Mouse (Mus musculus) midbrain, embryonic 14.5 days (tissue): ENCODE results near the gene Gnai3. TPM values are rescaled to one million over a fixed set of nuclear protein-coding genes. Genes with fewer than 3 reads are reported as not detected.

Experiments used
- ATAC-seq: fragments of 200-750 bp; cut with Nextera tagmentation; 2 replicates; pipeline ENCODE4 v1.8.0; 2017; ENCODE audit warnings: moderate number of reproducible peaks, moderate library complexity; ENCODE audit not compliant: low FRiP score, low TSS enrichment
- DNase-seq: peaks from one replicate; pipeline ENCODE4 v3.0.0-alpha.2; 2015
- H3K27ac ChIP-seq: fragments of 300-500 bp; sonication (generic); replicated peaks from 2 replicates; pipeline ENCODE4 v1.5.1; 2014; ENCODE audit warnings: mild to moderate bottlenecking, low read depth, low read length, moderate library complexity
- H3K27me3 ChIP-seq: fragments of 300-500 bp; sonication (generic); 2 replicates; pipeline ENCODE4 v1.6.1; 2014; ENCODE audit warnings: low read length, control low read depth, mixed read lengths; ENCODE audit not compliant: control insufficient read depth, insufficient read depth
- H3K36me3 ChIP-seq: fragments of 300-500 bp; sonication (generic); 2 replicates; pipeline ENCODE4 v1.6.1; 2014; ENCODE audit warnings: low read length, control low read depth; ENCODE audit not compliant: control insufficient read depth, insufficient read depth
- H3K4me1 ChIP-seq: fragments of 300-500 bp; sonication (generic); 2 replicates; pipeline ENCODE4 v1.6.1; 2014; ENCODE audit warnings: mild to moderate bottlenecking, antibody characterized with exemption, low read length, control low read depth; ENCODE audit not compliant: control insufficient read depth, insufficient read depth
- H3K4me2 ChIP-seq: fragments of 300-500 bp; sonication (generic); 2 replicates; pipeline ENCODE4 v1.6.1; 2014; ENCODE audit warnings: mild to moderate bottlenecking, low read length, moderate library complexity
- H3K4me3 ChIP-seq: fragments of 300-500 bp; sonication (generic); replicated peaks from 2 replicates; pipeline ENCODE4 v1.5.1; 2014; ENCODE audit warnings: low read depth, low read length
- H3K9ac ChIP-seq: fragments of 300-500 bp; sonication (generic); replicated peaks from 2 replicates; pipeline ENCODE4 v1.6.1; 2014; ENCODE audit warnings: mild to moderate bottlenecking, low read length, moderate library complexity
- H3K9me3 ChIP-seq: fragments of 300-500 bp; sonication (generic); 2 replicates; pipeline ENCODE4 v1.6.1; 2016; ENCODE audit warnings: low read length, control low read depth, mixed read lengths; ENCODE audit not compliant: control insufficient read depth
- WGBS: fragments of 180-500 bp; shearing (Covaris S2); extraction: QIAGEN DNeasy Blood & Tissue Kit; methylation state at CpG from one replicate; pipeline ENCODE4 v1.1.7; 2014; 5-methylcytosine and 5-hydroxymethylcytosine counted together
- polyA plus RNA-seq: library from polyadenylated mRNA; unstranded; fragments of >200 nt; fragmentation: Nextera tagmentation; extraction: Ambion mirVana; gene quantifications from 2 replicates; pipeline ENCODE4 v1.2.1, GENCODE M21; 2014

Gene Gnai3
- polyA plus RNA-seq, 1 experiment from 2014 or later = 150 TPM

DNA sequence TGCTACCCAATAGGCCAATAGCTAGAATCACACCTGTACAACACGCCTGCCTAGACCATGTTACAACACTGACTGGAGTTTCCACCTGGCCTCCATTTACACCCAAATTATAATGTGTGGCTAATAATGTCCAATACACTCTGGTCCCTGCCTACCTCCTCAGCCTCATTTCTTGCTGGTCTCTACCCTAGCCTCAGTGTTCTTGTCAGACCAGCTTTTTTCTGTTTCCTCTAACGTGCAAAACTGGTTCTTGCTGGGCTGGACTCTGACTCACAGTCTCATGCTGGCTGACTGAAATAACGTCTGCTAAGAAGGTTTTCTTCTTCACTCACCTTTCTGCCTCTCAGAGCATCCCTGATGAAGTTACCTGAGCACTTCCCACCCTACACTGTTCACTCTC, 19.6 kb downstream of the Gnai3 start:
- Histone ChIP-seq H3K4me1 (no peaks in the 10 kb centered on the region), H3K27ac (no peak overlapping the region), H3K9ac (no peak overlapping the region), H3K36me3 (peaks cover 20% of the 10 kb centered on the region), H3K4me2 (no peak overlapping the region), H3K9me3 (no peaks in the 10 kb centered on the region), H3K4me3 (no peak overlapping the region), H3K27me3 (no peaks in the 10 kb centered on the region)
- ATAC-seq (no peak), DNase-seq (no peak)
- WGBS = 94% methylated on average over 3 of the region's 3 CpGs

- 55% methylated on average over 1 of the region's 1 CpGs for WGBS
- Histone ChIP-seq H3K4me1 (no peaks in the 10 kb centered on the region), H3K9me3 (no peaks in the 10 kb centered on the region), H3K27me3 (no peaks in the 10 kb centered on the region), H3K4me3 (no peak overlapping the region), H3K4me2 (no peak overlapping the region), H3K27ac (no peak overlapping the region), H3K9ac (no peak overlapping the region), H3K36me3 (peaks cover 30% of the 10 kb centered on the region)
- DNase-seq (no peak), ATAC-seq (no peak)
Observed at GRCm38 (mm10) chr3:108124131-108124530, 21.8 kb downstream of the Gnai3 start.

GRCm38 (mm10) chr3:108123242-108123641, 22.7 kb downstream of the Gnai3 start:
- WGBS = 95% methylated on average over 5 of the region's 5 CpGs
- no peaks in the 10 kb centered on the region for H3K27me3 ChIP-seq

DNA sequence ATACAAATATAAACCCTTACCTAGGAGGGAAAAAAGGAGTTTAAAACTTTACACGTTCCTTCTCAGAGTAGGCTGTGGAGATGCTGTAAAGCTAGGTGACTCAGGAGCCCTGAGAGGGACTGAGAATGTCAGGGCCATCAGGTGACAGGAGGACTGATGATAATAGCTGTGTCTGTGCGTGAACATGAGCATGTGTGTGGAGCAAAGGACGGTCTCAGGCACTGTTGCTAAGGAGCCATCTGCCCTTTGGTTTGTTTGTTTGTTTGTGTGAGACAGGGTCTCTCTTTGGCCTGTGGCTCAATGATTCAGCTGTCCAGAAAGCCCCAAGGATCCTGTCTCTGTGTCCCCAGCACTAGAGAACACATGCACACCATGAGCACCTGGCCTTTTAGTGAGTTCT, 24.8 kb downstream of the Gnai3 start:
- H3K36me3 ChIP-seq = peaks cover 54% of the 10 kb centered on the region
- 92% methylated on average over 3 of the region's 3 CpGs for WGBS
- H3K4me1 ChIP-seq = no peaks in the 10 kb centered on the region
- DNase-seq = no peak
- H3K27me3 ChIP-seq = no peaks in the 10 kb centered on the region
- ATAC-seq = no peak
- H3K9me3 ChIP-seq = no peaks in the 10 kb centered on the region
- H3K4me3 ChIP-seq = no peak overlapping the region
- no peak overlapping the region for H3K4me2 ChIP-seq
- H3K9ac ChIP-seq = no peak overlapping the region
- no peak overlapping the region for H3K27ac ChIP-seq

More at GRCm38 (mm10) chr3:108123242-108123641, 22.7 kb downstream of the Gnai3 start:
- H3K4me1 ChIP-seq = no peaks in the 10 kb centered on the region
- no peak overlapping the region for H3K27ac ChIP-seq
- no peaks in the 10 kb centered on the region for H3K9me3 ChIP-seq
- DNase-seq (no peak), ATAC-seq (no peak)
- peaks cover 38% of the 10 kb centered on the region for H3K36me3 ChIP-seq
- H3K4me3 ChIP-seq = no peak overlapping the region
- no peak overlapping the region for H3K4me2 ChIP-seq
- no peak overlapping the region for H3K9ac ChIP-seq

- H3K9ac ChIP-seq = no peak overlapping the region
- no peak overlapping the region for H3K27ac ChIP-seq
- H3K4me1 ChIP-seq = no peaks in the 10 kb centered on the region
- no peak overlapping the region for H3K4me3 ChIP-seq
- H3K36me3 ChIP-seq = peaks cover 70% of the 10 kb centered on the region
- 93% methylated on average over 6 of the region's 6 CpGs for WGBS
- DNase-seq = no peak
- no peaks in the 10 kb centered on the region for H3K9me3 ChIP-seq
- no peak overlapping the region for H3K4me2 ChIP-seq
- H3K27me3 ChIP-seq = no peaks in the 10 kb centered on the region
- ATAC-seq = no peak
Observed at GRCm38 (mm10) chr3:108117465-108117864, 28.5 kb downstream of the Gnai3 start.

GRCm38 (mm10) chr3:108113591-108114289, 32.2 kb downstream of the Gnai3 start:
- H3K9me3 ChIP-seq = no peaks in the 10 kb centered on the region
- H3K4me1 ChIP-seq = no peaks in the 10 kb centered on the region
- WGBS = 92% methylated on average over 7 of the region's 7 CpGs
- H3K36me3 ChIP-seq = peaks cover 85% of the 10 kb centered on the region
- ATAC-seq = no peak
- no peak for DNase-seq
- H3K27me3 ChIP-seq = no peaks in the 10 kb centered on the region
- no peak overlapping the region for H3K9ac ChIP-seq
- H3K4me2 ChIP-seq = no peak overlapping the region
- no peak overlapping the region for H3K4me3 ChIP-seq
- H3K27ac ChIP-seq = no peak overlapping the region

GRCm38 (mm10) chr3:108112666-108113065, 33.3 kb downstream of the Gnai3 start:
- ATAC-seq (no peak), DNase-seq (no peak)
- H3K27ac ChIP-seq = no peak overlapping the region
- H3K4me2 ChIP-seq = no peak overlapping the region
- H3K27me3 ChIP-seq = no peaks in the 10 kb centered on the region
- WGBS = 82% methylated on average over 4 of the region's 4 CpGs
- H3K4me3 ChIP-seq = no peak overlapping the region
- peaks cover 86% of the 10 kb centered on the region for H3K36me3 ChIP-seq
- H3K4me1 ChIP-seq = no peaks in the 10 kb centered on the region
- no peak overlapping the region for H3K9ac ChIP-seq
- H3K9me3 ChIP-seq = no peaks in the 10 kb centered on the region

- no peaks in the 10 kb centered on the region for H3K27me3 ChIP-seq
- peaks cover 85% of the 10 kb centered on the region for H3K36me3 ChIP-seq
- H3K4me3 ChIP-seq = no peak overlapping the region
- no peak overlapping the region for H3K9ac ChIP-seq
- no peak for ATAC-seq
- DNase-seq = no peak
- WGBS = 94% methylated on average over 7 of the region's 7 CpGs
- no peaks in the 10 kb centered on the region for H3K4me1 ChIP-seq
- H3K9me3 ChIP-seq = no peaks in the 10 kb centered on the region
- no peak overlapping the region for H3K27ac ChIP-seq
- no peak overlapping the region for H3K4me2 ChIP-seq
Observed at GRCm38 (mm10) chr3:108112246-108112645, 33.7 kb downstream of the Gnai3 start.

DNA sequence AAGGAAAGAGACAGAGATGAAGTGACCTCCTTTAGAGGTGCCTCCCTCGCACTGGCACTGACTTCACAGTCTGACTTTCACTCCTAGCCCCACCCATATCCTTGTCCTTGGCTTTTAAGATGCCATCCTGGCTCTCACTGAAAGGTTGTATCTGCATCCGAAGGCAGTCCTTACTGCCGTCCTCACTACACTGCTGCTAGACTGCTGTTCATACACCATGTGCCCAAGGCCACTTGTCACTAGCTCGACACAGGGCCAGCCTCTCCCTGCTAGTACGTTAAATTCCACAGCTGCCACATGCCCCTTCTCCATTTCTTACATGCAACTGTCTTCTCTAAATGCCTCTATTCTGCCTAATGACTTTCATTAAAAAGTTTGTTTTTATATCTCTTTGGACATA, 34.6 kb downstream of the Gnai3 start:
- 96% methylated on average over 5 of the region's 5 CpGs for WGBS
- Histone ChIP-seq H3K4me1 (no peaks in the 10 kb centered on the region), H3K36me3 (peaks cover 88% of the 10 kb centered on the region), H3K9ac (no peak overlapping the region), H3K9me3 (no peaks in the 10 kb centered on the region), H3K27me3 (no peaks in the 10 kb centered on the region), H3K4me2 (no peak overlapping the region), H3K4me3 (no peak overlapping the region), H3K27ac (no peak overlapping the region)
- DNase-seq (no peak), ATAC-seq (no peak)
